Mouse (Mus musculus) right cerebral cortex, postnatal 4 days (tissue): ENCODE results near the gene Enthd1.
"Not testable (repeated sequence)": the region's sequence is repeated elsewhere in the genome, so short reads cannot be mapped to it uniquely, and the experiment has no call there.

Source experiments
- DNase-seq: peaks from one replicate; pipeline ENCODE4 v3.0.0-alpha.2; 2022

Enthd1 gene

DNA sequence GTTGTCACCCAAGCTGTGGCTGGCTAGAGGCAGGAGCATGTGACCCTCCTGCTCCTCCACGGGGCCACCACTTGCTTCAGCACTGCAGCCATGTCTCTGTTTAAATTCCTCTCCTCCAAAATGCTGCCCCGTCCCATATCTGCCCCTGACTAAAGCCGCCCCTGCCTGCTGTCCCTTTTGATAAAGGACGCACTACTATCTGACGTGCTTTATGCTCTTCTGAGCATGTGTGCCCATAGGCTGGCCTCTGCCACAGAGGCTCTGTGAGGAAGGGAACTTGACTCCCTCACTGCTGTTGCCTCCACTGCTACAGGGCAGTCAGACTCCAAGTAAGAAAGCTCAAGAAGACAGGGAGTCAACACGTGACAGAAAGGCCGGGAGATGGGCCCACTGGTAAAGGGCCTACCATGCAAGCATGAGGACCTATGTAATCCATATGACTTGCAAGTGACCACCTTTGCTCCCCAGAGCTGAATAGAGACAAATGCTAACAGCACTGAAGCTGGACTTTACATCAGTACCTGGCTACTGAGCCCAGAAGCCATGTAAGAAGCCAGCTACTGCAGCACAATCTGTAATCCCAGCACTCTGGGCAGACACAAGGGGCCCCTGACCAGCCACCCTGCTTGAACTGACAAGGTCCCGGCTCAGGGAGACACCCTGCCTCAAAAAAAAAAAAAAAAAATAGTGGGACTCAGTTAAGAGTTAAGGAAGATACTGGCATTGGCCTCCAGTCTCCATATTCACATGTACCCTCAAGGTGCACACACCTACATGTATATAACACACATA, 32.5 kb downstream of the Enthd1 start:
- DNase-seq: no peak

DNA sequence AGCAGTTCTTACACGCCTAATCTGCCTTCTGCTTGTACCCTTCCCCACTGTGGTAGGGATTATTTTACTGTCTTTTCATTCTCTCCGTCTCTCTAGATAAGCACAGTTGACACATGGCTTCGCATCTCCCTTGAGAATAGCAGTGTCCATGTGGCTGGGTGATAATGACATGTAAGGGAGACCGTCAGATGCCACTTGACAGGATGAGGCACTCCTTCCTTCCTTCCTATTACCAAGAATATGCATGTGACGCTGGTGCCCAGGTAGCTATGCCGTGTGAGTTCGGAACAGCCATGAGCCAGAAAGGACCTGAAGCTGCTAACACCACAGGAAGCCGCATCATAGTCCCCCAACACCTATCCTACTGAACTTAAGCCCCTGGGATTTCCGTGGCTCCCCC, 33.9 kb downstream of the Enthd1 start:
- no peak for DNase-seq

DNA sequence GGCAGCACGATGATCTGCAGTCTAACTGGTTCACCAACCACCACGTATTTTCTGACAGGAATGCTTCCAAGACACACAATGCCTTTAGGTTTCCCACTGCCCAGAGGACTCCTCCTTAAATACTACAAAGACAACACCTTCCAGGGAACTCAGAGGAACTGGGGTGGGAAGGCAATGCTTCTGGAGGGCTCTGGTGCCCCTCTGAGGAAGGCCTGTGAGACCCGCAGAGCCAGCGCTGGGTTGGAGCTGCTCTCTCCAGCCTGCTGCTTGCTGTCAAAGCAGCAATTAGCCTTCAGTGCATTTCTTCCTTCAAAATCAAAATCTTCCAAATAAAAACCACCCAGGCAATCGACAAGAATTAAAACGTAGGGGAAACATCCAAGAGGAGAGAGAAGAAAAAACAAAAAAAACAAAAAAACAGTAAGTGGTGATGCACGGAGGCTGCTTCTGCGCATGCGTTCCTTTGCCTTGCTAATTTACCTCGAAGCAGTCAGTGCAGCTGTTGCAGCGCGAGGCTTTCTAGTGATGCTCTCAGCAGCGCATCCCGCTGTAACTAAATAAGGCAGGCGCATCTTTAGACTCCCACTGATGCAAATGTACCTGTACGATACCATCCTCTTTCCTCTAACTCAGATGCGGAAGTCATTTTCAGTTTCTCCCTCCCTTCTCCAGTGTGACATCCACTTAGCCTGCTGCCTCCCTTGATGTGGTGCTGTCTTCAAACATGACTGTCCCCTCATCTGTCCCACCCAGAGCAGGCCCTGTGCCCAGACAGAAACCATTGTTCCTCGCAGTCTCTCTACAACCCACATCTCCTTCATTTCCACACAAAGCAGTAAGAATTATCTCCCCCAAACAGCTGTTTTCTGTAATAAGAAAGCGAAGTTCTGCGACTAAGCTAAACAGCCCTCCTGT, 34.7 kb downstream of the Enthd1 start:
- peak; percentile 66 for DNase-seq

DNA sequence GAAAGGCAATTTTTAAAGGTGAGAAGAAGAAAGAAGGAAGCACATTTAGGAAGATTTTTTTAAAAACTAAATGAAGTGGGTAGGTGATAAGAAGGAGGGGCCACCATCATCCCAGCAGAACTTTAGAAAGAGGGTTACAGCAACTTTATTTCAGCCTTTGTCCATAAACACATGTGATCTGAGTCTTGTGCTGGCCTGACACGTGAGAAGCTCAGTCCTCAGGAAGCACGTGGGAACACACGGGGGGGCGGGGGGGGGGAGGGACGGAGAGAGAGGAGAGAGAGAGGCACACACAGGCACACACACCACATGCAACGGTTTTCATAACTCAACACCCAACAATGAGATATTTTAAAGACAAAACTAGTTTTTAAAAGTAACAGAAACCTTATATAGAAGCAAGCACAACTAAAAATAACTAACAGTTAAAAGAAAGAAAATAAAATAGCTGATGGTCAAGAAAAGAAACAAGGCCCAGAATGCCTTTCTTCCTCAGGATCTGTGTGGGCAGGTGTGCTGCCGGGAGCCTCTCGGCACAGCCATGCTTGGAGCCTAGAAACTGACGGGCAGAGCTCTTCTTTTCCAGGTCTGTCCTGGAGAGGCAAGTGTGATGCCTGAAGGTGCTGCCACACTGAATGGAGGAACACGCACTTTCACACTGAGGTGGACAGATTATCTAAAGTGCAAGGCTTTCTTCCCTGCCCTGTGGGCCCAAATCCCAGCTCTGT, 43.1 kb downstream of the Enthd1 start:
- no peak for DNase-seq

DNA sequence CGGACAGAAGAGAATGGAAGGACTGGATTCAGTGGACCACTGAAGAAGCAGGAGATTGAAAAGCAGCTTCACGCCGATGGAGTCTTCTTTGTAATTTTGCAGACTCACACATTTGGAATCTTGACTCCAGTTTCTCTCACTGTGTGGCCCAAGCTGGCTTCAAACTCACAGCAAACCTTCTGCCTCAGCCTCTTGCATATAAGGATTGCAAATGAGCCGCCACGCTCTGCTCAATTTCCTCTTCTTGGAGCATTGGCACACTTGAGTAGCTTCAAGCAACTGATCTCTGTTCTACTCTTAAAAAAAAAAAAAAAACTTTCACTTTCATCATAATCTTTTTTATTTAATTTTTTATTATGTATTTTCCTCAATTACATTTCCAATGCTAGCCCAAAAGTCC, 45.0 kb downstream of the Enthd1 start:
- no peak for DNase-seq

DNA sequence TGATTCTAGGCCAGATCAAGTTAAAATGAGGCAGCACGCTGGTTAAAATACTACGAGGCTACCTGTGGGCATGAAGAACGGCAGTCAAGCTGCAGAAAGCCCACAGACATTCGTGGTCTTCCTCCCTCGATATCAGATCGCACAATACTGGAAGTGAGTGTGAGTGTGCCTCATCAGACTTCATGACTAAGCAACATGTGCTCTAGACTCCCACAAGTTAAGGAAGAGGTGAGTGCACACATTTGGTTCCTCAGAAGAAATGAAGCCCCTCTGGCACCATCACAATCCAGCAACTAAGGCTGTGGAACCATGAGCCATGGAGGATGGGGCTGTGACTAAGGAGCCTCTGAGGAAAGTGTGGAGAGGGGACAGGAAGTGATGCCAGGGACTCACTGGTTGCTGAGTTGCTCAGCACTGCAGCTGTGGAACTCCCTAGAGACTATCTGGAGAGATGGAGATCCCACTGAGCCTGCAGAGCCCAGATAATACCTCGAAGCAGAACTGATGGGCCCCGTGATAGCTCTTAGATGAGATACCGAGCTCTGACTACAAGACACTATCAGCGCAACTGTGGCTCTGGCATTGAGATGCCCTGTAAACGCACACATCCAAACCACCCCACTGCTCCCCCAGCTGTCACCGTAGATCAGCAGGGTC, 46.3 kb downstream of the Enthd1 start:
- DNase-seq: no peak

DNA sequence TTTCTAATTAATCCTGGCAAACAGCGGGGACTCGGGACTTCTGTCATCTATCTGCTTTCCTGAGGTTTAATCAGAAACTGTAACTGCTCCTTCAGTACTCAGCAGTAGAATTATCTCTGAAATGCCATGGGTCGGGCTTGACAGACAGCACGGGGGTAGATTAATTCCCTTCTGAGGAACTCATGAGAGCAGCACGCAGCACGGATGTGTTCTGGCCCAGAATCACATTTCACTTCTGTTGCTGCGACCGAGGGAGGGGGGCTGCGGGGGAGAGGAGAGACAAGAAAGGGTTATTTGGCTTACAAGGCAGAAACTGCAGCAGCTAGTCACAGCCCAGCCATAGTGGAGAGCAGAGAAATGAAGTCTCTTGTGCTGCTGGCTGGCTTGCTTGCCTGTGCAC, 47.0 kb downstream of the Enthd1 start:
- DNase-seq: no peak

DNA sequence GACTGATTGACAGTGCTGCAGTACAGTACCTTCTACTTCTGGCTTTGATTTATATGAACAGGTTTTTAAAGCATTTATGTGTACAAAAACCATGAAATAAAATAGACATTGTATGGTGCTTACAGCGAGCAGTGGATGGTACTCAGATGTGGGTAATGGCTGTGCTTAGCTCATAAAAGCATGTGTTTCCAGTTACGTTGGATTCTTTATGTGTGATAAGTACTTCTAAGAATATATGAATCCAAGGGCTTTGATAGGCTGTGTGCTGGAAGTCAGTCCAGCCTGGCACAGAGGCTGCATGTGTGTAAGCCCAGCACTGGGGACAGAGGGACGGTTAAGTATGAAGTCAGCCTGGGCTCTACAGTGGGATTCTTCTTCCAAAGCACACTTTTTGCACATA, 48.4 kb downstream of the Enthd1 start:
- no peak for DNase-seq

DNA sequence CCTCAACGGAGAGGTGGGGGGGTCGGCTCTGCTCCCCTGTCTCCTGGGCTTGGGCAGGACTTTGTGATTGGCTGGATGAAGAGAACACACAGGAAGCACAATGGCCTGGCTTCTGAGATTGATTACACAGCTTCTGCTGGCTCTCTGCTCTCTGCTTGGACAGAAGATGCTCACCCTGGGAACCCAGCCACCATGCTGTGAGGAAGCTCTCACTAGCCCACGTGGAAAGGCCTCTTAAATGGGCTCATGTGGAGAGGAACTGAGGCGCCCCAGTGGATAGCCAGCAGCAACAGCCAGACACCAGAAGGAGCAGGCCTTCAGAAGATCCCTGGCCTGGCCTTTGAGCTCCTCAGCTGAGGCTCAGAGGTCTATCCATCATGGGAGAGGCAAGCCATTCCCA, 59.9 kb downstream of the Enthd1 start:
- no peak for DNase-seq

DNA sequence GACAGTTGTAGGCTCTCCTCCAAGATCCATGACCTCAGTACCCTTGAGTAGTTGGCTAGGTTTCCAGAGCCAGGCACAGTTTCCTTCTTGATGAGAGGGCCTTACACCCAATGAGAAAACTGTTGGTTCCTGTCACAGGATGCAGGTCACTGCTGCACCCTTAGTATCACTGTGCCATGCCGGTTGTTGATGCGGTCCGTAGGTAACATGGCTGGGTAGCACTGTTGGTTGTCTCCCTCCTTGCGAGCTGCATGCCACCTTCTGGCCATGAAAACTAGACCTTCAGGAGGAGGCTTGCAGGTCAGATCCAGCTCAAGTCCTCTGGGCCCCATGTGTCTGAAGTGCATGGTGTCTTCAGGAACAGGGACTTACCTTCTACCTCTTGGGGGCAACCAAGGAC, 61.8 kb downstream of the Enthd1 start:
- DNase-seq: not testable (repeated sequence)

DNA sequence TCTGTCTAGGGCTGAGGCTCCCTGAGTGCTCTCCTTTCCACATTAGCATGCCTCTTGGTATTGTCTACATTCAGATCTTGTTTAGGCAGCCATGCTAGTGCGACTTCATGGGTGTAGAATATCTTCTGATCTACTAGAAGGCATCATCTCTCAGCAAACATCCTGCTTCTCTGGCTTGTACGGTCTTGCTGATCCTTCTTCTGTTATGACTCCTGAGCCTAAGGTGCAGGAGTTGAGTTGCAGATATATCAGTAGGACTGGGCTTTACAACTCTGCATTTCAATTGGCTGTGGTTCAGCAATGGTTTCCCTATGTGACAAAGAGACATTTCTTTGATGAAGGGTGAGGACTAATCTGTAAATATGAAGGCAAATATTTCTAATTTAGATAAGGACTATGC, 62.2 kb downstream of the Enthd1 start:
- DNase-seq: no peak

DNA sequence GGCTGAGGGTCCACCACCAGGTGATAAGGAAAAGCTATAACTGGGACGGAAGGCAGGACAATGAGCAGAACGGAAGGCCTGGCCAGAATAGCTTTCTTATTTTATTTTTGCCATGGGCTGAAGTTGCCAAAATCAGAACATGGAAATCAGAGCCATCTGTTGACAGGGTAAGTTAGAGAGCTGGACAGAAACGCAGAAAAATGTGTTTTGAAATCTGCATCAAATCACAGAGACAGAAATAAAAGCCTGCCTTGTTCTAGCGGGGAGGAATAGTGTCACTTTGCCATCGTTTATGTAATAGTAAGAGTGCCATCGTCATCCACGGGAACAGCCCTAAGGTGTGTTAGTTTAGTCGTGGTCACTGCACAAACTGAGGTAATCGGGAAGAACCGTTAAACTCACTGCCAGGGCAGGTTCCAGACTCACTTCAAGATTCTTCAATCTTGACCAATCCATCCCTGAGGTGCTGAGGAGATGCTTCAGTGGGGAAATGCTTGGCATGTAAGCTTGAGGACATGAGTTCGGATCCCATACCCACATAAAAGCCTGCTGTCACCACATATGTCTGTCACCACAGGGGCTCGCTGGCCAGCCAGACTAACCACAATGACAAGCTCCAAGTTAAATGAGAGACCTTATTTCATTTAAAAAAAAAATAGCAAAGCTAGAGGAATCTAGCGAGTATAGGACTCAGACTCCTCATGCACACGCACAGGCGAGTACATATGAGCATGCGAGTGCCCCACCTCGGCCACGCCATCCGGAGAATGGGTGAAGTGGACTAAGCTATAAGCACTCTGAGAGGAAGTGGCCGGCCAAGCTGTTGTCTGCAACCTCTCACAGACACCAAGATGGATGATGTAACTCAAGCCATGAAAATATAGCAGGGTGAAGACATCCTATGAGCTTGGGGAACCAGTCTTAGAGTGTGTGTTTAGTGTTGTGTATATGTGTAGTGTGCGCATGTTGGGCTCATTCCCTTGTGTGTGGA, 63.6 kb downstream of the Enthd1 start:
- DNase-seq: no peak

DNA sequence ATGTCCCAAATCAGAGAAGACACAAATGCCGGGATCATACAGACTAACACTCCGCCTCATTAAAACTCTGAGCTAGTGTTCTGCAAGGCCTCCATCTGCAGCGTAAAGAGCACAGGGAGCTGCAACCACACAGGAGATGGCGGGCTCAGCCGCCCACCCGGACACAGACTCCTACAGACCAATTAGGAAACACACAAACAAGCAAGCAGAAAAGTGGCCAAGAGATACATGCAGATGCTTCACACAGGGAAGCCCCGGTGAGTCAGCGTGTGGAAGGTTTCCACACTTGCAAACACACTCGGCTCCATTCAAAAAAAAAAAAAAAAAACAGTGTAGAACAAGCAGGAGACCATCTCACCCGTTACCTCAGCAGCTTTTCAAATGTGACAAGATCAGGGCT, 64.5 kb downstream of the Enthd1 start:
- DNase-seq: no peak

DNA sequence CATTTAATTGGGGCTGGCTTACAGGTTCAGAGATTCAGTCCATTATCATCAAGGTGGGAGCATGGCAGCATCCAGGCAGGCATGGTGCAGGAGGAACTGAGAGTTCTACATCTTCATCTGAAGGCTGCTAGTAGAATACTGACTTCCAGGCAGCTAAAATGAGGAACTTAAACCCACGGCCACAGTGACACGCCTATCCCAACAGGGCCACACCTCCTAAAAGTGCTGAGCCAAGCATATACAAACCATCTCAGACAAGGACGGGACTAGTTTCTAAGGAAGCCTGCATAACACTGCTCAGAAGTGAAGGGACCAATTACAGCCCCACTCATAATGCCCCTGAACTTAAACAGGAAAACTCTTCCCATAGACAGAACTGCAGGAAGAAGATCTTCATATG, 67.2 kb downstream of the Enthd1 start:
- not testable (repeated sequence) for DNase-seq

DNA sequence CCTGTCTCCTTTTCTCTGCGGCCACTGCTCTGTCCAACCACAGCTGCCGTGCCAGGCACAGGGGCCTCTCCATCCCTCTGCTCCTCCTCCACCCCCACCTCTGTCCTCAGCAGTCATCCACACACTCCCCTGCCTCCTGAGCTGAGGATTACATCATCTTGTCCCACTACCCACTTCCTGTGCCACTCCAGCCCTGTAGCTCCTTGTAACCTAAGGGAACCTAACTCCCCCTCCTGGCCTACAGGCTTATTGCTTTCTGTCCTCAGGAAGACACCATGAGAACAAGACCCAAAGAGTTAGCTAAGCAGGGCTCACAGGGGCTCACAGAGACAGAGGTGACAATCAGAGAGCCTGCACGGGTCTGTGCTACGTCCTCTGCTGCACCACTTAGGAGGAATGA, 73.5 kb downstream of the Enthd1 start:
- no peak for DNase-seq

DNA sequence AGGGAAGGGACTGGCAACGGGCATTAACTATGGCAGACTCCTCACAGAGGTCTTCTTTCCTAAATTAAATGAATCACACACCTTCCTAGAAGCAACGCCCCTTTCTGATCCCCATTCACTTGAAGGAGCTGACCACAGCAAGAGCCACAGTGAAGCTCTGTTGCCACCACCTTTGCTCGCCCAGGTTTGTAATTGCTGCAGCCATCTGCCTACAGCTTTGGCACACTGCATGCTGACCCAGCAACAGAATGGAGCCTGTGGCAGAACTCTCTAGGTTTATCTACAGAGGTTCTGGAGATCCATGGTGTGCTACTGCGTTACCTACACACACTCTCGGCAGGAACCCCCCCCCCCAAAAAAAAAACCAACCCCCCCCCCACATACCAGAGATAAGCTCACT, 74.8 kb downstream of the Enthd1 start:
- DNase-seq: no peak

DNA sequence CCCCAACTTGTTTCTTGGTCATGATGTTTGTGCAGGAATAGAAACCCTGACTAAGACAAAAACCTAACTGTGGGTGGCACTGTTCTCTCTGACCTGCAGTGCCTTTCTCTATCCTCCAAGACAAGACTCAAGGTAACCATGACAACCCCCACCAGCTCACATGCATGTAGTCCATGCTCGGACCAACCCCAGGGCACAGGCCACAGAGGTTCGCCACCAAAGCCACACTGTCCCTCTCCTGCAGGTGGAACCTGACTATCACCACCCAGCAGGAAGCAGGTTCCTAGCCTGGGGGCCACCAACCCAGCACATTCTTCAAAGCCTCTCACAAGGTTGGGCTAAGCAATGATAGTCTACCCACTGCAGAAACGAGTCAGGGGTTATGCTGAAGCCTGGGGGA, 76.3 kb downstream of the Enthd1 start:
- no peak for DNase-seq

DNA sequence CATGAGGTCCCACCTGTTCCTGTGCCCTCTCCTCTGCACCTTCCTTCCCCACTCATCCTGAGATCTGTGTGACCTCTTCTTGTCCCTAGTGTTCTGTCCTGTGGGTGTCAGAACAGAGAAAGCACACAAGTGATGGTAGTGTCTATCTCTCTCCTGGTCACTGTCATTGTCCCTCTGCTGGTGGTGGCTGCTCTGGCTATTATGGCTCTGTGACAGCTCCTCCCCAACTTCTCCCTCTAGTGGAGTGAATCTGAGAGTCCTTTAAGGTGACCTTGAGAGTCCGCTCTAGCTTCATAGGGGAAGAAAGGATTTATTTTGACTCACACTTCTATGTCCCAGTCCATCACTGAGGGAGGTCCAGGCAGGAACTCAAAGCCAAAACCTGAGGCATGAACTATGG, 79.4 kb downstream of the Enthd1 start:
- no peak for DNase-seq

DNA sequence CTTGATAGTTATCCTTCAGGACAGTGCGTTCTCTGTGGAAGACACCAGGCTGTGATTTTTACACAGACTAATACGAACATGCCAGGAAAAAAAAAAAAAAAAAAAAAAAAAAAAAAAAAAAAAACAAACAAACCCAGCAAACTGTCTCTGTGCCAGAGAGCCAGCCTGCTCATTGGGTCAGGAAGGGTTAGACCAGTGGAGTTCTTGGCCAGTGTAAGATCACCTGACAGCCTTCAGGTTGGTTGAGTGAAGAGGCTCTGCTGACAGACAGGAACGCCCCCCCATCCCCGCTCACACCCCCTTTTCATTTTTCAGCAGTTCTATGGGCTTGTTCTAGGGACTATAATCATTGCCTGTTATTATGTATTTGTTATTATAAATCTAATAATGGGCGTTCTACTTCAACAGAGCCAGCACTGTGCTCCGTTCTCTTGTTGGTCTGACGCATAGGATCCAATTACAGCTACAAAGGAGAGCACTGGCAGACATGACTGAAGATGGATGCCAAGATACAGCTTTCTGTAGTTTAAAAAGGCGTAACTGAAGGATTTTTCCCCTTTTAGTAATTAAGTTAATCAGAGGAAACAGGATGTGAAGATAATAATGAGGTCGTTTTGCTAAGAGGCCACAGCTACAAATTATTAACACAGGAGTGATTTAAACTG, 81.8 kb downstream of the Enthd1 start:
- no peak for DNase-seq

DNA sequence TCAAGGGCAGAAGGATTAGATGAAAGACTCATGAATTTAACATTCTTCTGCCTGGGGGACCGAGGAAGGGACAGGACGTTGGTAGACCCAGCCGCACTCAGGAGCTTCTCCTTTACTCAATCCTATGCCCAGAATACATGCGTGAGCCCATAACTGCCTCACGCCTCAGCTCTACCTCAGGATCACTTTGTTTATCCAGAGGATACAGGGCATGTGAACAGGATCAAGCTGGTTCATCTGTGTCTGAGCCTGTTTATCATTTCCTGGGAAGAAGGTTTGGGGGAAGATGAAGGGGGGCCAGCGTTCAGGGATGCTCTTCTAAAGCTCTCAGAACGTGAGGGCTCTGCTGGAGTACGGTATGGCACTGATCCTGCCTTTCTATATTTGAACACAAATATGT, 82.6 kb downstream of the Enthd1 start:
- DNase-seq: no peak

DNA sequence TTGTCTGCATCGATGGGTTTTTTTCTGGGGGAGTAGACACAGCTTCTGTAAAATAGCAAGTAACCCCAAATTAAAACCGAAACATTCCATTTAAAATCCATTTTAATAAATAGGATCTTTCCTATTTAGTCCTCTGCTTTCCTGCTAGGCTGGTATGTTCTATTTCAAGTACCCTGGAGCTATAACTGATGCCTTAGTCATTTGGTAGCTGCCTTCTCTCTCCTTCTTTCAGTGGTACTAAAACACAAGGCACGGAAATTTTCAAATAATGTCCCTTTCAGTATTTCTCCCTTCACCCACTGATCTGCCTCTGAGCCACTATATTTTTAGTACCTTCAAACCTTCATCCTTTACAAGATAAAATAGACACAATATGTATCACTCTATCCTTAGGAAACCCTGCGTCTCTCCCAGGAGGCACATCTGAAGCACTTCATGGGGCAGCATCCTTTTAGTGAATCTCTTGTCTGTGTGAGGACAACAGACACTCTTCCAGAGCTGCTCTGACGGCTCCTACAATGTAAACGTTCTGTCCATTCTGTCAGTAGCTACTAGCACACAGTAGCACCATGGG, 90.4 kb downstream of the Enthd1 start:
- DNase-seq: no peak
